In the genomic region with DNA sequence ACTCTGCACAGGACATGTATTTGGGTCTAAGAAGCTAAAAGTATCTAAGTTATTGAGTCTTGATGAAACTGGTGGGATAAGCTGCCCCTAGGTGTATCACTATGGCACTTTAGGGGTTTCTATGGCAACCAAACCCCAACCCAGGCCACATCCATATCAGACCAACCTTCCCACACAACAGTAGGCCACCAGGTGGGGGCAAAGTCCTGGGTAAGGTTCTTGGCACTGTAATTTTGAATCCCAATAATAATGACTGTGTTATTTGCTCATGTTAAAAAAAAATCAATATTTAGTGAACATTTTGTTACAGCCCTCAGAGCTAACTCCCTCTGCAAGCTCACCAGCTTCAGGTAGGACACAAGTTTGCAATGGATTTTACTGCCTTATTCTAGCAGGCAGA, we compare ENCODE assay signal across 10 mouse cellular contexts.
"Had no signal": no experiment of that assay in that cellular context is flagged by ENCODE, and none has a peak within 500 bp of the region (broad histone marks: within the 10 kb centered on the region; RNA-seq: fewer than 3 reads in every experiment).

No protein-coding gene starts in this region.

- H3K4me1 ChIP-seq: limb, embryonic 12.5 days; midbrain, embryonic 12.5 days; neural tube, embryonic 15.5 days had no signal

- H3K9ac ChIP-seq: limb, embryonic 12.5 days; lung, embryonic 15.5 days; midbrain, embryonic 12.5 days; neural tube, embryonic 15.5 days had no signal

- H3K27ac ChIP-seq: limb, embryonic 12.5 days; lung, embryonic 15.5 days; midbrain, embryonic 12.5 days; neural tube, embryonic 15.5 days had no signal

- H3K4me2 ChIP-seq: limb, embryonic 12.5 days; lung, embryonic 15.5 days; midbrain, embryonic 12.5 days; neural tube, embryonic 15.5 days had no signal

- H3K27me3 ChIP-seq: limb, embryonic 12.5 days; lung, embryonic 15.5 days; midbrain, embryonic 12.5 days; neural tube, embryonic 15.5 days had no signal

- H3K4me3 ChIP-seq: limb, embryonic 12.5 days; lung, embryonic 15.5 days; midbrain, embryonic 12.5 days; myocyte; neural tube, embryonic 15.5 days had no signal

- DNase-seq: kidney, adult 9 months; layer of hippocampus, adult 9-11 months; layer of hippocampus, postnatal 36 days; liver; thymus, postnatal 36 days had no signal

- H3K36me3 ChIP-seq: limb, embryonic 12.5 days; lung, embryonic 15.5 days; midbrain, embryonic 12.5 days; neural tube, embryonic 15.5 days had no signal

- H3K9me3 ChIP-seq: limb, embryonic 12.5 days; lung, embryonic 15.5 days; midbrain, embryonic 12.5 days; neural tube, embryonic 15.5 days had no signal
